Mouse (Mus musculus): ENCODE data around the gene Ank3. TPM values are rescaled to one million over a fixed set of nuclear protein-coding genes. Genes with fewer than 3 reads are reported as not detected.

Gene Ank3
- total and polyA plus RNA-seq, 3 experiments, result 3.2 to 6.7 TPM; not detected in 1

- no peak overlapping the region for H3K4me3 ChIP-seq (ENCODE audit: control insufficient read depth in 1 of 2, insufficient read depth in 1 of 2, low read depth in 2 of 2, low read length in 2 of 2)
- no peaks in the 10 kb centered on the region for H3K9me3 ChIP-seq (replicated peaks; ENCODE audit: insufficient read depth, low read length)
- DNase-seq (ENCODE audit: low read depth, low spot score), result no peak
- H3K27me3 ChIP-seq (ENCODE audit: control insufficient read depth in 1 of 2, insufficient read depth in 2 of 2, low read length in 2 of 2), result no peaks in the 10 kb centered on the region
- no peaks in the 10 kb centered on the region for H3K4me1 ChIP-seq (ENCODE audit: control insufficient read depth in 1 of 2, insufficient read depth in 2 of 2, low read length in 2 of 2)
- no peaks in the 10 kb centered on the region for H3K36me3 ChIP-seq (ENCODE audit: control insufficient read depth in 1 of 2, insufficient read depth in 2 of 2, low read length in 2 of 2)
- H3K79me2 ChIP-seq (ENCODE audit: control insufficient read depth, insufficient read depth, low read length, poor library complexity), result no peaks in the 10 kb centered on the region
- no peak overlapping the region for H3K9ac ChIP-seq (ENCODE audit: control insufficient read depth, low read depth, low read length, poor library complexity, severe bottlenecking)
- TF ChIP-seq MXI1 (IDR thresholded peaks at IDR 0.05; ENCODE audit: low read depth, low read length) (no peak), USF2 (IDR thresholded peaks at IDR 0.05; ENCODE audit: borderline replicate concordance in 1 of 2, insufficient read depth in 1 of 2, low read depth in 1 of 2, low read length in 2 of 2) (no peak), EP300 (IDR thresholded peaks at IDR 0.05; ENCODE audit: low read depth in 1 of 2, low read length in 2 of 2) (no peak), RAD21 (IDR thresholded peaks at IDR 0.05; ENCODE audit: low read depth, low read length) (no peak), CHD1 (IDR thresholded peaks at IDR 0.05; ENCODE audit: low read depth, low read length) (no peak), MYC (IDR thresholded peaks at IDR 0.05; ENCODE audit: low read depth, low read length) (no peak), KAT2A (conservative IDR thresholded peaks at IDR 0.05; ENCODE audit: low read depth, low read length) (no peak), CHD2 (IDR thresholded peaks at IDR 0.05; ENCODE audit: low read length) (no peak), GATA1 (IDR thresholded peaks at IDR 0.05; ENCODE audit: low read depth, low read length) (no peak), RCOR1 (IDR thresholded peaks at IDR 0.05; ENCODE audit: low read depth, low read length) (no peak), ZNF384 (IDR thresholded peaks at IDR 0.05; ENCODE audit: low read depth, low read length) (no peak), TCF12 (IDR thresholded peaks at IDR 0.05; ENCODE audit: low read depth, low read length) (no peak), HCFC1 (IDR thresholded peaks at IDR 0.05; ENCODE audit: low read depth, low read length) (no peak), E2F4 (IDR thresholded peaks at IDR 0.05; ENCODE audit: borderline replicate concordance, low read depth, low read length) (no peak), POLR2AphosphoS5 (IDR thresholded peaks at IDR 0.05; ENCODE audit: borderline replicate concordance, low read depth, low read length) (no peak), MEF2A (IDR thresholded peaks at IDR 0.05; ENCODE audit: extremely low read depth, insufficient replicate concordance, low read depth, low read length, poor library complexity, severe bottlenecking) (no peak), TBP (IDR thresholded peaks at IDR 0.05; ENCODE audit: low read depth, low read length) (no peak), MAZ (IDR thresholded peaks at IDR 0.05; ENCODE audit: low read depth, low read length) (no peak), ZC3H11A (IDR thresholded peaks at IDR 0.05; ENCODE audit: low read depth, low read length) (no peak)
- no peak overlapping the region for H3K27ac ChIP-seq (ENCODE audit: control insufficient read depth, low read depth, low read length)
Measured at GRCm38 (mm10) chr10:69503791-69504190, 105.2 kb downstream of the Ank3 start.

DNA sequence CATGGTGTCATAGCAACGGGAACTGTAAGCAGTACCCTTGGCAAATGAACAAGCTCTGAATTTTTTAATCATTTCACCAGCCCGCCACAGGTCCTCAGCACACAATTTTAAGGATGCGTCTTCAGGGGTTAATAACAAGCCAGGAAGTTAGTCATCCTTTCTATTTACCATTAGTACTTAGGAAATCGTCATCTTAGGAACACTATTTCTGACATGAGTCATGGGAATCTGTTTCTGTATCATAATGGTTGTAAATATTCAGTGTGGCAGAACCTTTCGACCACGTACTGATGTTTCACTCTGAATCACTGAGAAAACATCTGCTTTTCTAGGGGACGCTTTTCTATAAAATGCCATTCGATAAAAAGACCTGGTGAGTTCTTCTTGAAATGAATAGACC is 109.1 kb downstream of the Ank3 start:
- no peak for DNase-seq (ENCODE audit: low read depth, low spot score)
- Histone ChIP-seq H3K9ac (ENCODE audit: control insufficient read depth, low read depth, low read length, poor library complexity, severe bottlenecking) (no peak overlapping the region), H3K4me3 (ENCODE audit: control insufficient read depth in 1 of 2, insufficient read depth in 1 of 2, low read depth in 2 of 2, low read length in 2 of 2) (no peak overlapping the region), H3K36me3 (ENCODE audit: control insufficient read depth in 1 of 2, insufficient read depth in 2 of 2, low read length in 2 of 2) (no peaks in the 10 kb centered on the region), H3K27me3 (ENCODE audit: control insufficient read depth in 1 of 2, insufficient read depth in 2 of 2, low read length in 2 of 2) (no peaks in the 10 kb centered on the region), H3K9me3 (replicated peaks; ENCODE audit: insufficient read depth, low read length) (no peaks in the 10 kb centered on the region), H3K27ac (ENCODE audit: control insufficient read depth, low read depth, low read length) (no peak overlapping the region), H3K4me1 (ENCODE audit: control insufficient read depth in 1 of 2, insufficient read depth in 2 of 2, low read length in 2 of 2) (no peaks in the 10 kb centered on the region), H3K79me2 (ENCODE audit: control insufficient read depth, insufficient read depth, low read length, poor library complexity) (no peaks in the 10 kb centered on the region)
- TF ChIP-seq POLR2AphosphoS2 (IDR thresholded peaks at IDR 0.05; ENCODE audit: low read length) (no peak), UBTF (IDR thresholded peaks at IDR 0.05; ENCODE audit: borderline replicate concordance, insufficient read depth, low read depth, low read length) (no peak), MAFK (IDR thresholded peaks at IDR 0.05; ENCODE audit: borderline replicate concordance, low read depth, low read length) (no peak), NRF1 (IDR thresholded peaks at IDR 0.05; ENCODE audit: insufficient read depth, low read depth, low read length, poor library complexity, severe bottlenecking) (no peak), HCFC1 (IDR thresholded peaks at IDR 0.05; ENCODE audit: low read depth, low read length) (no peak), SIN3A (IDR thresholded peaks at IDR 0.05; ENCODE audit: low read length) (no peak), MYC (IDR thresholded peaks at IDR 0.05; ENCODE audit: low read depth, low read length) (no peak), E2F4 (IDR thresholded peaks at IDR 0.05; ENCODE audit: borderline replicate concordance, low read depth, low read length) (no peak), EP300 (IDR thresholded peaks at IDR 0.05; ENCODE audit: low read depth in 1 of 2, low read length in 2 of 2) (no peak), RCOR1 (IDR thresholded peaks at IDR 0.05; ENCODE audit: low read depth, low read length) (no peak), CHD2 (IDR thresholded peaks at IDR 0.05; ENCODE audit: low read length) (no peak), TAL1 (IDR thresholded peaks at IDR 0.05; ENCODE audit: low read length) (no peak)

All from MEL (cell line).